Mouse (Mus musculus) midbrain, postnatal 0 days (tissue): ENCODE measurements at regions not wholly inside any gene's neighbourhood (a gene's known extent, or its start where the extent isn't known, plus 50 kb on each side); places are given as distances from the start of the nearest gene placed in this dataset.

Experiments used
- ATAC-seq: fragments of 200-750 bp; cut with Nextera tagmentation; 2 replicates; pipeline ENCODE4 v1.8.0; 2017; ENCODE audit warnings: moderate number of reproducible peaks, mild to moderate bottlenecking, moderate TSS enrichment, moderate library complexity; ENCODE audit not compliant: low FRiP score
- DNase-seq: peaks from one replicate; pipeline ENCODE4 v3.0.0-alpha.2; 2015; ENCODE audit warnings: low spot score
- H3K27ac ChIP-seq: fragments of 300-500 bp; sonication (generic); 2 replicates; pipeline ENCODE4 v1.5.1; 2014; ENCODE audit warnings: low read depth, mild to moderate bottlenecking, low read length, mixed read lengths
- H3K27me3 ChIP-seq: fragments of 300-500 bp; sonication (generic); 2 replicates; pipeline ENCODE4 v1.6.1; 2014; ENCODE audit warnings: low read length, control low read depth, mixed read lengths; ENCODE audit not compliant: insufficient read depth
- H3K36me3 ChIP-seq: fragments of 300-500 bp; sonication (generic); 2 replicates; pipeline ENCODE4 v1.6.1; 2014; ENCODE audit warnings: low read length, control low read depth, mixed read lengths; ENCODE audit not compliant: insufficient read depth
- H3K4me1 ChIP-seq: fragments of 300-500 bp; sonication (generic); 2 replicates; pipeline ENCODE4 v1.6.1; 2014; ENCODE audit warnings: mild to moderate bottlenecking, control low read depth, antibody characterized with exemption, low read length, mixed read lengths; ENCODE audit not compliant: insufficient read depth
- H3K4me2 ChIP-seq: fragments of 300-500 bp; sonication (generic); 2 replicates; pipeline ENCODE4 v1.6.1; 2014; ENCODE audit warnings: low read depth, mild to moderate bottlenecking, low read length, mixed read lengths; ENCODE audit not compliant: poor library complexity, severe bottlenecking
- H3K4me3 ChIP-seq: fragments of 300-500 bp; sonication (generic); 2 replicates; pipeline ENCODE4 v1.5.1; 2014; ENCODE audit warnings: low read depth, mild to moderate bottlenecking, low read length, moderate library complexity
- H3K9ac ChIP-seq: fragments of 300-500 bp; sonication (generic); replicated peaks from 2 replicates; pipeline ENCODE4 v1.6.1; 2014; ENCODE audit warnings: mild to moderate bottlenecking, low read length, moderate library complexity, mixed read lengths; ENCODE audit not compliant: poor library complexity, severe bottlenecking
- H3K9me3 ChIP-seq: fragments of 300-500 bp; sonication (generic); 2 replicates; pipeline ENCODE4 v1.6.1; 2016; ENCODE audit warnings: low read length, control low read depth
- CTCF ChIP-seq: IDR thresholded peaks from 2 replicates; pipeline ENCODE4 v1.5.1; 2016; ENCODE audit warnings: antibody characterized with exemption, mild to moderate bottlenecking
- WGBS: fragments of 180-500 bp; shearing (Covaris S2); extraction: QIAGEN DNeasy Blood & Tissue Kit; methylation state at CpG from one replicate; pipeline ENCODE4 v1.1.7; 2014; 5-methylcytosine and 5-hydroxymethylcytosine counted together

DNA sequence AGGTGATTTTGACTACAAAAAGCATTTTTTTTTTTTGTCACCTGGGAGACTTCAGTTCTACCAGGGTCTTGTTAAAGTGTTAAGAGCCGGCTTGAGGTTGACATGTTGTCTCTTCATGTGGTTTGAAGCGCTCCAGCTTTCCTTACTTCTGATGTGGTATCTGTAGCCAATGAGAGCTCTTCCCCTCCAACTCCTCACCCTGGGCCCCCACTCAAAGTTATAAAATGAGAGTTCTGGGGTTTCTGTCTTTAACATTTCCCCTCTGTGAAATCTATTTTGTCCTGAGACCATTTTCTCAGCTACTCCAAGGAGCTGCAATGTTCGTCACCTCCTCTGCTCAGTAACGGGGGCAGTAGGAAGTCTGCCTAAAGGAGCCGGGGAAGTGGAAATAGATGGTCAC lies 369.1 kb downstream of the Cog6 start:
- Histone ChIP-seq H3K4me1 (0 out of 2 replicates have a peak, but pooled peaks cover 8% of the 10 kb centered on the region), H3K4me2 (no peak overlapping the region), H3K27ac (no peak overlapping the region), H3K9me3 (no peaks in the 10 kb centered on the region), H3K4me3 (no peak overlapping the region), H3K36me3 (no peaks in the 10 kb centered on the region), H3K27me3 (no peaks in the 10 kb centered on the region), H3K9ac (no peak overlapping the region)
- ATAC-seq (no peak), DNase-seq (no peak)
- 96% methylated on average over 5 of the region's 5 CpGs for WGBS
- TF ChIP-seq CTCF = no peak

DNA sequence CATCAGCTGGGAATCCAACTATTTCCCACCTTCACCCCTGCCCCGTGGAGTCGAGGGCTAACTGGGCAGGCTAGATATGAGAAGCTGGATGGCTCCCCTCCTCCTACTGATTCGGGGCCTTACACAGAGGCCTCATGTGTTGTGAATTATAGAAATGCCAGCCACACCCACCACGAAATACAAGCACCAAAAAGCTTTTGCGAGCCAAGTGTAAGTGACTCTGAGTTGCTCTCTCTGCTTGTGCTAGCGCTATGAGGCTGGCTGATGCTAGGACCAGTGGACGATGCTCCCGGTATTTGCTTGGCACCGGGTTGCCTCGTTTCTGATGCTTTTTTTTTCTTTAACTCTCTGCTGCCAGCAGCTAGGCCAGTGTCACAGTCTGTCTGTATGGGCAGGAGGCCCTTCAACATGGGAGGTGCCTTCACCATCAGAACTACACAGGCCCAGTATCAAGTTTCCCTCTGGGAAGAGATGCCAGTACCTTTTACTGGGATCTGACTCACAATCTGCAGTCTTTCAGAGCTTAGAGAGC lies 369.8 kb downstream of the Cog6 start:
- no peak overlapping the region for H3K27ac ChIP-seq
- H3K9ac ChIP-seq = no peak overlapping the region
- H3K4me1 ChIP-seq = 0 out of 2 replicates have a peak, but pooled peaks cover 8% of the 10 kb centered on the region
- H3K4me2 ChIP-seq = no peak overlapping the region
- H3K9me3 ChIP-seq = no peaks in the 10 kb centered on the region
- no peak for ATAC-seq
- H3K36me3 ChIP-seq = no peaks in the 10 kb centered on the region
- 82% methylated on average over 10 of the region's 10 CpGs for WGBS
- no peak for DNase-seq
- no peak for TF ChIP-seq CTCF
- no peak overlapping the region for H3K4me3 ChIP-seq
- H3K27me3 ChIP-seq = no peaks in the 10 kb centered on the region

DNA sequence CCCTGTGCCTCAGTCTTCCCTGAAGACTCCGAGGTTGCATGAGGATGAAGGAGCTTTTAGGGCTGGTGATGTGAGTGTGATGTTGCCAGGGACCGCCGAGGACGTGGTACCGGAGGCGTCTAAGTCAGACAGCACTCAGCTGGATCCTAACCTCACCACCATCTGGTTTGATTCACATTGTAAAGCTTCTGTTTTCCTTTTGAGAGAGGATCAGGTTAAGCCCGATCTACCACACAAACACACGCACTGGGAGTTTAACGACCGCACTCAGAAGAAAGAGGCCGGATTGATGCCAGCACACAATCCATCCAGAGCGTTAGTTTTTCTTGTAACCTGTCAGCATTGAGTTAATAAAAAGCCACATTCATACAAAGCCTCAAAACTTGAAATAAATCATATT lies 371.9 kb downstream of the Cog6 start:
- H3K36me3 ChIP-seq = no peaks in the 10 kb centered on the region
- 0 out of 2 replicates have a peak, but pooled peaks cover 8% of the 10 kb centered on the region for H3K4me1 ChIP-seq
- H3K9ac ChIP-seq = no peak overlapping the region
- WGBS = 48% methylated on average over 12 of the region's 12 CpGs
- no peaks in the 10 kb centered on the region for H3K9me3 ChIP-seq
- no peak overlapping the region for H3K27ac ChIP-seq
- no peaks in the 10 kb centered on the region for H3K27me3 ChIP-seq
- DNase-seq (no peak), ATAC-seq (no peak)
- H3K4me2 ChIP-seq = no peak overlapping the region
- no peak overlapping the region for H3K4me3 ChIP-seq
- no peak for TF ChIP-seq CTCF

DNA sequence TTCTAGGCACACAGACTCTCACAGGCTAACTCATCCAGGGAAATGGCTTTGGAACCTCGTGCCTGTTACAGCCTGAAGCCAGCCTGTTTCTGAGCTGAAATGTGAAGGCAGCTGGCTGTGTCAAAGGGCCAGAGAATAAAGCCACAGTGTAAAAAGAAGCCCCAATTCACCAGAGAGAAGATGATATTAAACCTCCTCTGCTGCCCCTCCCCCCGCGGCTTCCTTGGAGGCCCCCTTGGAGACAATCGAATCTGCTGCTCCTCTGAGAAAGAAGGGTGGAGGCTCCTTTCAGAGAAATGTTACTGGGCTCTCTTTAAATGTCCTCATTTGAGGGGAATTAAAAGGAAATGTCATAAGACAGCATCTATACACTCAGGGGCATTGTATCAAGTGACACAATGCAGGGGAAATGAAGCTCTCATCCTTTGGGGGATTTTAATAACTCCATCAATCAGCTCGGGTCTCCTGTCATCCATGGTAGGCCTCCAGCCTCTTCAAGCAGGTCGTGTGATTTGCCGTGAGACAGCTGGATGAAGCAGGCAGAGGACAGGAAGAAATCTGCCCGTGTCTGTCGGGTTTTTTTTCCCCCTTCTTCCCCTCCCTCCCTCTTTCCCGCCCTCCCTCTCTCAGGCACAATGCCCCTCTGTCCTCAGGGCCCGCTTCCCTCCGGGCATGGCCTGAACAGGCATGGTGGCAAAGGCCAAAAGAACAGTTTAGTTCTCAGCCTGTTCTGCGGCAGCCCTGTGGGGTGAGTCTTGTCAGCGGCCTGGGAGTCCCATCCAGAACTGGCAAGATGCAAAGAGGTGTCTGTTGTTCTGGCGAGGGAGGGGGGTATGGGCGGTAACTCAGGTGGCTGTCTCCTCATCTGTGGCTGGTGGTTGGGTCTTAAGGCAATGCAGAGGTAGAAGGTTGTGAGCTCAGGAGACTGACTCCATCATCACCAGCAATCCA lies 372.6 kb downstream of the Cog6 start:
- Histone ChIP-seq H3K4me3 (no peak overlapping the region), H3K27me3 (no peaks in the 10 kb centered on the region), H3K27ac (no peak overlapping the region), H3K4me2 (no peak overlapping the region), H3K9me3 (no peaks in the 10 kb centered on the region), H3K4me1 (0 out of 2 replicates have a peak, but pooled peaks cover 8% of the 10 kb centered on the region), H3K9ac (no peak overlapping the region), H3K36me3 (no peaks in the 10 kb centered on the region)
- TF ChIP-seq CTCF = no peak
- peak; percentile 37 for DNase-seq
- ATAC-seq = peak; percentile 32; the same call in 1 of the 2 replicates
- 27% methylated on average over 16 of the region's 16 CpGs for WGBS

DNA sequence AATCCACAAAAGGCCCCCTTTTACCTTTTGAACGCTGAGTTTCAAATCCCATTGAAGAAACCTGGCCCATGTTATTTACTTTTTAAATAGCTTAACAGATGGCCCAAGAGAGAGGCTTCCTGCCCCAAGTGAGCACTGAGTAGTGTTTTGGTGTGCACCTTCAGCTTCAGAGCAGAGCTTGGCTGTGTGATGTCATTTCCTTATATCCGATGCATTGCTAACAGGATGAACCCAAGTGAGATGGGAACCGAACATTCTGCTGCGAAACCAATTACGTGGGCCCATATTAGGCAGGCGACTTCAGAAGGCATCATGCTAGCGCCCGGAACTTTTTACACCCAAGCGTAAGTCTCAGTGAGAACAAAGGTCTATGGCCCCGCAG lies 373.2 kb downstream of the Cog6 start:
- ATAC-seq (no peak), DNase-seq (no peak)
- no peak overlapping the region for H3K4me3 ChIP-seq
- TF ChIP-seq CTCF = no peak
- H3K27ac ChIP-seq = no peak overlapping the region
- 61% methylated on average over 10 of the region's 10 CpGs for WGBS
- H3K4me1 ChIP-seq = 0 out of 2 replicates have a peak, but pooled peaks cover 8% of the 10 kb centered on the region
- H3K9ac ChIP-seq = no peak overlapping the region
- H3K9me3 ChIP-seq = no peaks in the 10 kb centered on the region
- H3K36me3 ChIP-seq = no peaks in the 10 kb centered on the region
- H3K4me2 ChIP-seq = no peak overlapping the region
- H3K27me3 ChIP-seq = no peaks in the 10 kb centered on the region

DNA sequence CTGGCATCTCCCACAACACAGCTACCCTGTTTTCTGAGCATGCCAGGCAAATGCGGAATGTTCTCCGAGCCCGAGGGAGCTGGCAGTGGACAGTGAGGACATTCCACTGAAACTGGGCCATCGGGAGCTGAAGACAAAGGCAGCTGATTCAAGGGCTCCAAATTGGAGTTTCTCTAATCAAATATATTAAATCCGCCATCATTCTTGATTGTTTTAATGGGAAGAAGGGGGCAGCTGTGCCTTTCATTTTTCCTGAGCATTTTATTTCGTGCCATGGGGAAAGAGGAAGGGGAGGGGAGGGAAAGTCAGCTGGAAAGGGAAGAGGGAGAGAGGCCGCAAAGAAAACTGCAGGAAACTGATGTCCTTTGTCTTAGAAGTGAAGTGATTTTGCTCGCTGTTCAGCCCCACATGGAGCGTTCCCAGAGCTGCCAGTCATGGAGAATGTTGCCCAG lies 373.9 kb downstream of the Cog6 start:
- Histone ChIP-seq H3K4me2 (no peak overlapping the region), H3K4me3 (no peak overlapping the region), H3K9ac (no peak overlapping the region), H3K27ac (no peak overlapping the region), H3K36me3 (no peaks in the 10 kb centered on the region), H3K4me1 (0 out of 2 replicates have a peak, but pooled peaks cover 8% of the 10 kb centered on the region), H3K27me3 (no peaks in the 10 kb centered on the region), H3K9me3 (no peaks in the 10 kb centered on the region)
- 51% methylated on average over 9 of the region's 9 CpGs for WGBS
- no peak for TF ChIP-seq CTCF
- ATAC-seq = no peak
- peak; percentile 56 for DNase-seq
